Mouse (Mus musculus): ENCODE measurements around the gene Olfr374.
"Not testable (repeated sequence)": the region's sequence is repeated elsewhere in the genome, so short reads cannot be mapped to it uniquely, and the experiment has no call there.

The Olfr374 gene

GRCm38 (mm10) chr8:72106740-72107139 lies at the start of gene Olfr374:
Gene Olfr374, plus strand, starts transcription at chr8:72107040.
- no peak for DNase-seq (ENCODE audit: low read depth in 2 of 2, low spot score in 2 of 2)

GRCm38 (mm10) chr8:72057643-72058042 lies 49.2 kb upstream of the Olfr374 start:
- DNase-seq (ENCODE audit: low read depth in 2 of 2, low spot score in 2 of 2) = not testable (repeated sequence)

GRCm38 (mm10) chr8:72066819-72067399 lies 39.9 kb upstream of the Olfr374 start:
- not testable (repeated sequence) for DNase-seq (ENCODE audit: low read depth in 2 of 2, low spot score in 2 of 2)

DNA sequence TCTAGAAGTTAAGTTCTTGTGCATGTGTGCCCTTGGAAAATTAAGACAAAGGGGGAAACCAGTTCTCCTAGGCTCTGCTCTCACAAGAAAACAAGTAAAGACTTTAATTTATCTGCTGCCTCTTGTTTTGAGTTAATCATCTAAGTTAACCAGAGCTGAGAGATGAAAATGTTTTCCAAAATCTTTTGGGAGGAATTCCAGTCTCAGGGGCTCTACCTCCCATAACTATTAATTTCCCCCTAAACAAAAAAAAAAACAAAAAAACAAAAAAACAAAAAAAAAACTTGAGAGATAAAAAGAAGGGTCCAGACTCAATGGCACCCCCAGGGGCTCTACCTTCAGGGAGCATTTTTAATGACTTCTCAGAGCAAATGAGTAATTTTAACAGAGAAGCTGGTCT lies 24.0 kb upstream of the Olfr374 start, which contains the start of gene Olfr373:
TSS of gene Olfr373 (plus strand) at position 301 of the 400 bp plus-strand sequence.
- not testable (repeated sequence) for DNase-seq (ENCODE audit: low read depth in 2 of 2, low spot score in 2 of 2)

DNA sequence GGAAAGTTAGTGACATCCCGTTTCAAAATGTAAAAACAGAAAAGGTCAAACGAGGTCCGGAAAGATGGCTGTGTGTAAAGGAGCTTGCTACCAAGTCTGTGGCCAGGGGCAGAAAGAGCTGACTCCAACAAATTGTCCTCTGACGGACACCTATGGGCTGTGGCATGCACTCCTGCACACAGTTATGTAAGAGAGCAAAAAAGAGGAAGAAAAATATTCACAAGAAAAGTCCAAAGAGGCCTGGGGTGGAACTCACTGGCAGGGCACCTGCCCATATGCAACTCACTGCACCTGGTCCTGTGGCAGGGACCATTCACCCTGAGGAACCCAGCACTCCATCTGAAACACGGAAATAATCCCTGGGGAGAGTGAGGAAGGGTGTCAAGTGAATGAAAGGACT lies 22.1 kb upstream of the Olfr374 start:
- DNase-seq (ENCODE audit: low read depth in 2 of 2, low spot score in 2 of 2) = no peak

- not testable (repeated sequence) for DNase-seq (ENCODE audit: low read depth in 2 of 2, low spot score in 2 of 2)
Measured at GRCm38 (mm10) chr8:72087611-72088010, 19.2 kb upstream of the Olfr374 start.

DNA sequence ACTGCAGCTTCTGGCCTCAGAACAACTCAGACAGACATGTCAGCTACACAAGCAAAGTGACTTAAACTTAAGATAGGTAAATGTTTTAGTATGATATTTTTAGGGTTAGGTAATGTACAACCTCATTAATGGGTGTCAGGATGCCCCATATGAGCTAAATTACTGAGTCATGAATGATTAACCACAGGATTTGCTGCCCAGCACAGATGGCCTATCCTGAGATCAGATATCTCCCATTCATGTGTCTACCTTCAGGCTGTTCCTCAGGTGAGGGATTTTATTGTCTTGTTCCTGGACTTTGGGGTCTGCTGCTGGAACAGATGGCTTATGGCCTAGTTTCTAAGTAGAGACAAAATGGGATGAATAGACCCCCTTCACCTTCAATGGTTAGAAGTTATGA lies 10.1 kb upstream of the Olfr374 start:
- not testable (repeated sequence) for DNase-seq (ENCODE audit: low read depth in 2 of 2, low spot score in 2 of 2)

DNA sequence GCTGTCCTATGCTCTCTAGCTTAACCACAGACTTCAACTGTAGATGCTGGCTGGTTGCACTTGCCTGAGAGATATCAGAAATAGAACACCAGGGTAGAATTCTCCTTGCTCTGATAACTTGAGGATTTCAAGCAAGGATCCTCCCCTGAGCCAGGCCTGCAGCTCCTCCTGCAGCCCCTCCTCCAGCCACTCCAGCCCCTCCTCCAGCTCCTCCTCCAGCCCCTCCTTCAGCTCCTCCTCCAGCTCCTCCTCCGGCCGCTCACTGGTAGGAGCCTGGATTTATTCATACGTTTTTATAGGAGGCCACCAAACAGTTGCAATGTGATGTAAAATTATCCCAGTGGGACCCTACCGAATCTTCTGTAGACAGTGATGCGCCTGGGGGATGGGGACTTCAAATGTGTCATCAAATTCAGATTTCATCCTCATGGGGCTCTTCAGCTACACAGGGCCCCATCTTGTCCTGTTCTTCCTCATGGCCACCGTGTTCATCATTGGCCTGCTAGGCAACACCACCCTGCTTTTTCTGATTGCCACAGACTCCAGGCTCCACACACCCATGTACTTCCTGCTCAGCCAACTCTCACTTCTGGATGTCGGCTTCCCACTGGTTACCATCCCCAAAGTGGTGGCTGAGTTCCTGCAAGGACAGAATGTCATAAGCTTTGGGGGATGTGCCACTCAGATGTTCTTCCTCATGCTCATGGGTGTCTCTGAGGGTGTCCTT lies 7.3 kb upstream of the Olfr374 start:
- not testable (repeated sequence) for DNase-seq (ENCODE audit: low read depth in 2 of 2, low spot score in 2 of 2)

GRCm38 (mm10) chr8:72105165-72105564 lies 1.7 kb upstream of the Olfr374 start:
- DNase-seq (ENCODE audit: low read depth in 2 of 2, low spot score in 2 of 2) = no peak

- DNase-seq (ENCODE audit: low read depth in 2 of 2, low spot score in 2 of 2) = no peak
Measured at GRCm38 (mm10) chr8:72110876-72111275, 4.0 kb downstream of the Olfr374 start.

DNA sequence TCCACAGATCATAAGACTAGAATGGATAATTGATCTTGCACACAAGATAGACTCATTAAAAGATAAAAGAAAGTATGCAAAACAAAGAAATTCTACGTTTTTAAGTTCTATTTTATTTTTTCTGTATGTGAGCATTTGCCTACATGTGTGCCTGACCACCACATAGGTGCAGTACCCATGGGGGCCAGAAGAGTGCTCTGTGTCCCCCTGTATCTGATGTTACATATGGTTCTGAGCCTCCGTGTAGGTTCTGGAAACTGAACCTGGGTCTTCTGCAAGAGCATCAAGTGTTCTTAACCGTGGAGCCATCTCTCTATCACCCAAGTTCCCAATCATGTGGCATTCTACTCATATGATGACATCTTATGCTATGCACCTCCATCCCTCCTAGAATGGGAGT lies 5.6 kb downstream of the Olfr374 start:
- DNase-seq (ENCODE audit: low read depth in 2 of 2, low spot score in 2 of 2) = peak in 1 of 2 experiments; percentile 31

DNA sequence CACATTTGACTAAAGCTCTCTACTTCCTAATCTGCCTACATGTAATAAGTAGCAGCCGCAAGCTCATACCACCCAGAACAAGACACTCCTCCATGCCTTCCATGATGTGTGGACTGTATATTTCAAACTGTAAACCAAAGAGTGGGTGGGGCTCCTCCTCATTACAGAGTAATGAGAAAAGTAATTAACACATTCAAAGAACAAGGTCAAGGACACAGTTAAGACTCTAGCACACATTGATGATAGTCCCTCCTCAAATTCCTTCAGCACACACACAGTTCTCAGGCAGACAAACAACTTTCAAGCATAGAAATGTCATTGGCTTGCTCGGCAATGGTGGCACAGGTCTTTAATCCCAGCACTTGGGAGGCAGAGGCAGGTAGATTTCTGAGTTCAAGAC lies 8.4 kb downstream of the Olfr374 start:
- no peak for DNase-seq (ENCODE audit: low read depth in 2 of 2, low spot score in 2 of 2)

- DNase-seq (ENCODE audit: low read depth in 2 of 2, low spot score in 2 of 2) = no peak
Measured at GRCm38 (mm10) chr8:72118616-72119015, 11.8 kb downstream of the Olfr374 start.

- not testable (repeated sequence) for DNase-seq (ENCODE audit: low read depth in 2 of 2, low spot score in 2 of 2)
Measured at GRCm38 (mm10) chr8:72121486-72121885, 14.6 kb downstream of the Olfr374 start.

GRCm38 (mm10) chr8:72121997-72122396 lies 15.2 kb downstream of the Olfr374 start:
- DNase-seq (ENCODE audit: low read depth in 2 of 2, low spot score in 2 of 2) = no peak

DNA sequence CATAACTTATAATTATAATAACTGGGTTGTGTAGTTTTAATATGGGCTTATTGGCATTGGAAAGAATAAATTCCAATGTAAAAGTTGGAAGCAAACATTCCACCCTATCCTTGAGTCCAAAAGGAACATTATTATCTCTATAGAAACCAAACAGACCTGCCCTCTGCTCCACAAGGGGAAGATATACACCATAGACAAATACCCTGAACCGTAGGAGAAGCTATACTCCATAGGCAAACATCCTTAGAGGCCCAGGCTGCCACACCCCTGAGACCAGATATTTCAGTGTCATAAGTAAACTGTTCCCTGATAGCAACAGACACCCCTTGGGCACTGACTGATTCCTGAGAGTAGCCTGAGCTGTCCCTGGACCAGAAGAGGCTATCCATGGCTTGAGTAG lies 21.0 kb downstream of the Olfr374 start:
- no peak for DNase-seq (ENCODE audit: low read depth in 2 of 2, low spot score in 2 of 2)

GRCm38 (mm10) chr8:72131251-72131650 lies 24.4 kb downstream of the Olfr374 start:
- no peak for DNase-seq (ENCODE audit: low read depth in 2 of 2, low spot score in 2 of 2)

DNA sequence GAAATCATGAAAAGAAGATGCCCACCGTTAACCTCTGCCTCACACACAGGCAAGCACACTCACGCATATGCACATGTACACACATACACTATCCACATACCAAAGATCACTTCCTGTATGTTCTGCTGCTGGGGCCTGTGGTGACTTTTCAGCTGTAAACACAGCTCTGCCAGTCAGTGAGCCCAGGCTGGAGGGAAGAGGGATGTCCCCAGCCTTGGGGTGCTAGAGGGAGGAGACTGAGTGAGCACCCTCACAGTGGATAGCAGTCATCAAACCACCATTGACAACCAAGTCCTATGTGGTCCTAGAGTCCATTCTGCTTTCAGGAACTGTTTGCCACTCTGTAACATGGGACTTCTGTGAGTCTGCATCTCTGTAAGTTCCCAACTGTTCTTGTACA lies 25.1 kb downstream of the Olfr374 start:
- peak; percentile 39 to 47 for DNase-seq (ENCODE audit: low read depth in 2 of 2, low spot score in 2 of 2)

DNA sequence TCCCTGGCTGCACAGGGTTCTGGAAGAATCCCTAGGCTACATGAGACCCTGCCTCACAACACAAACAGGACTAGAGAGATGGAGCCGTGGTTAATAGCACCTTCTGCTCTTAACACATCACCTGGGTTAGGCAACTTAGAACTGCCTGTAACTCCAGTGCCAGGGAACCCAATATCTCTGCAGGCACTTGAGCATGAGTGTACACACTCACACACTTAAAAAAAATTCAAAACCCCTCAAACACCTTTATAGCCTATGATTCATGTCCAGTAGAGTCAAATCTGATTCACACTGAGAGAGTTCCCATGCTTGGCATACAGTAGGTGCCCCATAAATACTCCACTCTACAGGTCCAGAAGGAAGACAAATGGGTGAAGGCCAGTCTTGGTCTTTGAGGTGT lies 25.6 kb downstream of the Olfr374 start:
- no peak for DNase-seq (ENCODE audit: low read depth in 2 of 2, low spot score in 2 of 2)

- DNase-seq (ENCODE audit: low read depth in 2 of 2, low spot score in 2 of 2) = no peak
Measured at GRCm38 (mm10) chr8:72132891-72133290, 26.1 kb downstream of the Olfr374 start.

DNA sequence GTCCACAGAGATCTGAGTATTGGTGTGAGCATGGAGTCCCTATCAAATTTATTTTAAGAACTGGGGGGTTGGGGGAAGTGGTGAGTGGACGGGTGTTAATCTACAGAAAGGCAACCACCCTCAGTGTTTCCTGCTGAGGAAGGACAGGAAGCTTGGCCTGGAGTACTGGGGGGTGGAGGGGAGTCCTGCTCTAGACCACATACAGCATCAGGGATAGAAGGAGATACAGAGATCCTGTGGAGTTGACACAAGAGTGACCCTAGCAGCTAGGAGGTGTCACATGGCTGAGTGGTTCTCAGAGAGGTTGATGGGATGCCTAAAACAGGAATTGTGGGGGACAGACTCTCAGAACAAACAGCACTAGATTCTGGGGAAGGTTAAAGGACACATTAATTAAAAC lies 26.7 kb downstream of the Olfr374 start:
- DNase-seq (ENCODE audit: low read depth in 2 of 2, low spot score in 2 of 2) = no peak

DNA sequence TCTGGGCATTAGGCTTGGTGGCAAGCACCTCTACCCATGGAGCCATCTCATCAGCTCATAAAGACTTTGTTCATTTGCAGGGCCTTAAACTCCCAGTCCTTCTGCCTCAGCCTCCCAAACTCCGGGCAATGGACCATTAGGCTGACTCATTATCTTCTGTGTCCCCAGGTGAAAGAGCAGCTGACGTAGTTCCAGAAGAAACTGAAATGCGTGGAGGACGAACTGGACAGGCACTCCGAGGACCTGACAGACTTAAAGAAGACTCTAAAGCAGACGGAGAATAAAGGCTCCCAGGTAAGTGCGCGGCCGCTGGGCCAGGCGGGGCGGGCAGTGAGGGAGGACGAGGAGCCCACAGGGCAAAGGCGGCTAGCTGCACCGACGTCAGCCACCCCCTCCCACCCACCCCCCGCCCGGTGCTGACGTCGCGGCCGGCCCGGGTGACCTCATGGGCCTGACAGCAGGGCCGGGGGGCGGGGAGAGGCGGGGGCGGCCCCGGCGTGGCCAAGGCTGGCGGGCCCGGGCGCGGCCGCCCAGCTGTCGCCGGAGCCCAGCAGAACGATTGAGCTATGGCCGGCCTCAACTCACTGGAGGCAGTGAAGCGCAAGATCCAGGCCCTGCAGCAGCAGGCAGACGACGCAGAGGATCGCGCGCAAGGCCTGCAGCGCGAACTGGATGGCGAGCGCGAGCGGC lies 28.1 kb downstream of the Olfr374 start, which contains the start of gene Tpm4:
TSS of gene Tpm4 (plus strand) at position 220 of the 690 bp plus-strand sequence.
- DNase-seq (ENCODE audit: low read depth in 2 of 2, low spot score in 2 of 2) = peak; percentile 43 to 46

Measured in CD8-positive naive resting alpha-beta T cell, adult 2 months (primary cell).